Mouse (Mus musculus): Measurements from ENCODE around the gene Tgfbr3. TPM values are rescaled to one million over a fixed set of nuclear protein-coding genes. Genes with fewer than 3 reads are reported as not detected.
A peak's percentile ranks its signal among the peaks of the same experiment; 100 is the strongest.

The Tgfbr3 gene
- polyA plus RNA-seq, 1 experiment: 20.7 TPM

- TF ChIP-seq CTCF (IDR thresholded peaks at IDR 0.05; ENCODE audit: borderline replicate concordance, control insufficient read depth, extremely low read depth, insufficient read depth, low read length, poor library complexity) (no peak), POLR2A (IDR thresholded peaks at IDR 0.05; ENCODE audit: control insufficient read depth, extremely low read depth, insufficient read depth, low read length, poor library complexity) (no peak)
- peaks cover 29% of the 10 kb centered on the region for H3K4me1 ChIP-seq (replicated peaks; ENCODE audit: control insufficient read depth, insufficient read depth, low read length)
- 23% methylated on average over 7 of the region's 7 CpGs for WGBS
- no peak for DNase-seq
- H3K27me3 ChIP-seq (ENCODE audit: control insufficient read depth, insufficient read depth, low read length): no peaks in the 10 kb centered on the region
- H3K36me3 ChIP-seq (ENCODE audit: control insufficient read depth, insufficient read depth, low read length): no peaks in the 10 kb centered on the region
- H3K4me3 ChIP-seq (ENCODE audit: control insufficient read depth, insufficient read depth, low read length): no peak overlapping the region
- no peak overlapping the region for H3K27ac ChIP-seq (ENCODE audit: control insufficient read depth, insufficient read depth, low read length)
Measured at GRCm38 (mm10) chr5:107165734-107166133, 123.7 kb downstream of the Tgfbr3 start.

- TF ChIP-seq CTCF (IDR thresholded peaks at IDR 0.05; ENCODE audit: borderline replicate concordance, control insufficient read depth, extremely low read depth, insufficient read depth, low read length, poor library complexity) (no peak), POLR2A (IDR thresholded peaks at IDR 0.05; ENCODE audit: control insufficient read depth, extremely low read depth, insufficient read depth, low read length, poor library complexity) (no peak)
- DNase-seq: peak; percentile 30
- no peak overlapping the region for H3K27ac ChIP-seq (ENCODE audit: control insufficient read depth, insufficient read depth, low read length)
Measured at GRCm38 (mm10) chr5:107165271-107165670, 124.2 kb downstream of the Tgfbr3 start.

GRCm38 (mm10) chr5:107164856-107165255, 124.6 kb downstream of the Tgfbr3 start:
- H3K27ac ChIP-seq (ENCODE audit: control insufficient read depth, insufficient read depth, low read length): no peak overlapping the region
- DNase-seq: no peak
- 92% methylated on average over 4 of the region's 4 CpGs for WGBS
- no peak overlapping the region for H3K4me3 ChIP-seq (ENCODE audit: control insufficient read depth, insufficient read depth, low read length)
- peaks cover 29% of the 10 kb centered on the region for H3K4me1 ChIP-seq (replicated peaks; ENCODE audit: control insufficient read depth, insufficient read depth, low read length)
- H3K27me3 ChIP-seq (ENCODE audit: control insufficient read depth, insufficient read depth, low read length): no peaks in the 10 kb centered on the region
- no peaks in the 10 kb centered on the region for H3K36me3 ChIP-seq (ENCODE audit: control insufficient read depth, insufficient read depth, low read length)
- no peak for TF ChIP-seq POLR2A (IDR thresholded peaks at IDR 0.05; ENCODE audit: control insufficient read depth, extremely low read depth, insufficient read depth, low read length, poor library complexity)
- no peak for TF ChIP-seq CTCF (IDR thresholded peaks at IDR 0.05; ENCODE audit: borderline replicate concordance, control insufficient read depth, extremely low read depth, insufficient read depth, low read length, poor library complexity)

More at GRCm38 (mm10) chr5:107165271-107165670, 124.2 kb downstream of the Tgfbr3 start:
- H3K27me3 ChIP-seq (ENCODE audit: control insufficient read depth, insufficient read depth, low read length): no peaks in the 10 kb centered on the region
- H3K36me3 ChIP-seq (ENCODE audit: control insufficient read depth, insufficient read depth, low read length): no peaks in the 10 kb centered on the region
- peaks cover 29% of the 10 kb centered on the region for H3K4me1 ChIP-seq (replicated peaks; ENCODE audit: control insufficient read depth, insufficient read depth, low read length)
- H3K4me3 ChIP-seq (ENCODE audit: control insufficient read depth, insufficient read depth, low read length): no peak overlapping the region
- 28% methylated on average over 5 of the region's 5 CpGs for WGBS

- Histone ChIP-seq H3K4me1 (replicated peaks; ENCODE audit: control insufficient read depth, insufficient read depth, low read length) (peaks cover 29% of the 10 kb centered on the region), H3K27me3 (ENCODE audit: control insufficient read depth, insufficient read depth, low read length) (no peaks in the 10 kb centered on the region), H3K36me3 (ENCODE audit: control insufficient read depth, insufficient read depth, low read length) (no peaks in the 10 kb centered on the region), H3K4me3 (ENCODE audit: control insufficient read depth, insufficient read depth, low read length) (no peak overlapping the region), H3K27ac (ENCODE audit: control insufficient read depth, insufficient read depth, low read length) (no peak overlapping the region)
- TF ChIP-seq CTCF (IDR thresholded peaks at IDR 0.05; ENCODE audit: borderline replicate concordance, control insufficient read depth, extremely low read depth, insufficient read depth, low read length, poor library complexity): no peak
- TF ChIP-seq POLR2A (IDR thresholded peaks at IDR 0.05; ENCODE audit: control insufficient read depth, extremely low read depth, insufficient read depth, low read length, poor library complexity): no peak
- WGBS: 70% methylated on average over 4 of the region's 4 CpGs
- DNase-seq: peak; percentile 22
Measured at GRCm38 (mm10) chr5:107164146-107164545, 125.3 kb downstream of the Tgfbr3 start.

- DNase-seq: no peak
- Histone ChIP-seq H3K36me3 (ENCODE audit: control insufficient read depth, insufficient read depth, low read length) (no peaks in the 10 kb centered on the region), H3K27me3 (ENCODE audit: control insufficient read depth, insufficient read depth, low read length) (no peaks in the 10 kb centered on the region), H3K27ac (ENCODE audit: control insufficient read depth, insufficient read depth, low read length) (no peak overlapping the region), H3K4me3 (ENCODE audit: control insufficient read depth, insufficient read depth, low read length) (no peak overlapping the region), H3K4me1 (replicated peaks; ENCODE audit: control insufficient read depth, insufficient read depth, low read length) (peaks cover 29% of the 10 kb centered on the region)
- no peak for TF ChIP-seq CTCF (IDR thresholded peaks at IDR 0.05; ENCODE audit: borderline replicate concordance, control insufficient read depth, extremely low read depth, insufficient read depth, low read length, poor library complexity)
- TF ChIP-seq POLR2A (IDR thresholded peaks at IDR 0.05; ENCODE audit: control insufficient read depth, extremely low read depth, insufficient read depth, low read length, poor library complexity): no peak
Measured at GRCm38 (mm10) chr5:107163336-107163735, 126.1 kb downstream of the Tgfbr3 start.

- peaks cover 29% of the 10 kb centered on the region for H3K4me1 ChIP-seq (replicated peaks; ENCODE audit: control insufficient read depth, insufficient read depth, low read length)
- no peaks in the 10 kb centered on the region for H3K36me3 ChIP-seq (ENCODE audit: control insufficient read depth, insufficient read depth, low read length)
- DNase-seq: no peak
- no peak overlapping the region for H3K27ac ChIP-seq (ENCODE audit: control insufficient read depth, insufficient read depth, low read length)
- H3K4me3 ChIP-seq (ENCODE audit: control insufficient read depth, insufficient read depth, low read length): no peak overlapping the region
- TF ChIP-seq CTCF (IDR thresholded peaks at IDR 0.05; ENCODE audit: borderline replicate concordance, control insufficient read depth, extremely low read depth, insufficient read depth, low read length, poor library complexity): no peak
- no peak for TF ChIP-seq POLR2A (IDR thresholded peaks at IDR 0.05; ENCODE audit: control insufficient read depth, extremely low read depth, insufficient read depth, low read length, poor library complexity)
- no peaks in the 10 kb centered on the region for H3K27me3 ChIP-seq (ENCODE audit: control insufficient read depth, insufficient read depth, low read length)
- WGBS: 92% methylated on average over 6 of the region's 6 CpGs
Measured at GRCm38 (mm10) chr5:107162812-107163211, 126.6 kb downstream of the Tgfbr3 start.

GRCm38 (mm10) chr5:107162319-107162718, 127.1 kb downstream of the Tgfbr3 start:
- TF ChIP-seq POLR2A (IDR thresholded peaks at IDR 0.05; ENCODE audit: control insufficient read depth, extremely low read depth, insufficient read depth, low read length, poor library complexity) (no peak), CTCF (IDR thresholded peaks at IDR 0.05; ENCODE audit: borderline replicate concordance, control insufficient read depth, extremely low read depth, insufficient read depth, low read length, poor library complexity) (no peak)
- 81% methylated on average over 4 of the region's 4 CpGs for WGBS
- Histone ChIP-seq H3K4me3 (ENCODE audit: control insufficient read depth, insufficient read depth, low read length) (no peak overlapping the region), H3K36me3 (ENCODE audit: control insufficient read depth, insufficient read depth, low read length) (no peaks in the 10 kb centered on the region), H3K27me3 (ENCODE audit: control insufficient read depth, insufficient read depth, low read length) (no peaks in the 10 kb centered on the region), H3K4me1 (replicated peaks; ENCODE audit: control insufficient read depth, insufficient read depth, low read length) (peaks cover 29% of the 10 kb centered on the region), H3K27ac (ENCODE audit: control insufficient read depth, insufficient read depth, low read length) (no peak overlapping the region)
- DNase-seq: no peak
